In the genomic region with DNA sequence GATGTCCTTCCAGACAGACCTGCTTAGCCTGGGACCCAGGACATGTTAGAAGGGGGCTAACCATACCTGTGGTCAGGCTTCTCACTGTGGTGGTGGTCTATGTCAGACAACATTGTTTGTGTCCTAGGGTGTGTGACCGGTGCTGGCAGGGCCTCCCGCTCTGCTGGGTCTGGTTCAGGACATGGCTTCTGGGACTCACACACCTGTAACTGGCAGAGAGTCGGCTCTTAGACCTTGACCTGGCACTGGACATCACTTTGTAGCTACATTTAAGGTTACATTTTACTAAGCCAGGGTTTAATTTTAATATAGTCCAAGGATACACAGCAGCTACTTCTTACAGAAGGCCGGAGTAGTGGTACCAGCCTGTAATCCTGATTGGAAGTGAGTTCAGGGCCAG, we compare ENCODE assay signal across 13 mouse cellular contexts.
"Had no signal": no experiment of that assay in that cellular context is flagged by ENCODE, and none has a peak within 500 bp of the region (broad histone marks: within the 10 kb centered on the region; RNA-seq: fewer than 3 reads in every experiment).

No protein-coding gene starts in this region.

- ATAC-seq: inflammation-experienced regulatory T-cells, adult 6 months had no signal

- H3K36me3 ChIP-seq: liver, embryonic 13.5 days had no signal

- H3K9me3 ChIP-seq: liver, embryonic 13.5 days had no signal

- H3K27me3 ChIP-seq: liver, embryonic 13.5 days had no signal

- H3K4me3 ChIP-seq: left cerebral cortex, adult 2 months; liver, embryonic 13.5 days had no signal

- DNase-seq: kidney, postnatal 10 days; layer of hippocampus, postnatal 36 days; liver, embryonic 13.5 days; lung, adult 2 months; lung, postnatal 14 days; lung, postnatal 4 days; midbrain, embryonic 14.5 days; thymus, adult 2 months; thymus, postnatal 14 days; thymus, postnatal 4 days had no signal

- H3K27ac ChIP-seq: left cerebral cortex, adult 2 months; liver, embryonic 13.5 days had no signal

- H3K9ac ChIP-seq: liver, embryonic 13.5 days had no signal

- H3K4me2 ChIP-seq: liver, embryonic 13.5 days; midbrain, embryonic 11.5 days had no signal
